Mouse (Mus musculus) stomach, postnatal 0 days (tissue): ENCODE measurements around the gene Heca. TPM values are rescaled to one million over a fixed set of nuclear protein-coding genes. Genes with fewer than 3 reads are reported as not detected.

Source experiments
- ATAC-seq: fragments of 200-750 bp; cut with Nextera tagmentation; 2 replicates; pipeline ENCODE4 v1.8.0; 2017; ENCODE audit not compliant: low FRiP score, low TSS enrichment
- DNase-seq: peaks from one replicate; pipeline ENCODE4 v3.0.0-alpha.2; 2016; ENCODE audit warnings: low spot score
- H3K27ac ChIP-seq: fragments of 300-500 bp; sonication (generic); replicated peaks from 2 replicates; pipeline ENCODE4 v1.5.1; 2014; ENCODE audit warnings: mild to moderate bottlenecking, control low read depth
- H3K27me3 ChIP-seq: fragments of 300-500 bp; sonication (generic); 2 replicates; pipeline ENCODE4 v1.6.1; 2014; ENCODE audit warnings: low read length; ENCODE audit not compliant: control insufficient read depth, insufficient read depth
- H3K36me3 ChIP-seq: fragments of 300-500 bp; sonication (generic); 2 replicates; pipeline ENCODE4 v1.6.1; 2014; ENCODE audit warnings: low read length, mixed read lengths; ENCODE audit not compliant: control insufficient read depth, insufficient read depth
- H3K4me1 ChIP-seq: fragments of 300-500 bp; sonication (generic); replicated peaks from 2 replicates; pipeline ENCODE4 v1.6.1; 2014; ENCODE audit warnings: antibody characterized with exemption; ENCODE audit not compliant: control insufficient read depth, insufficient read depth
- H3K4me2 ChIP-seq: fragments of 300-500 bp; sonication (generic); replicated peaks from 2 replicates; pipeline ENCODE4 v1.6.1; 2014; ENCODE audit warnings: low read depth, mild to moderate bottlenecking, control low read depth, moderate library complexity
- H3K4me3 ChIP-seq: fragments of 300-500 bp; sonication (generic); 2 replicates; pipeline ENCODE4 v1.5.1; 2014; ENCODE audit warnings: low read depth, low read length, control low read depth
- H3K9ac ChIP-seq: fragments of 300-500 bp; sonication (generic); 2 replicates; pipeline ENCODE4 v1.6.1; 2014; ENCODE audit warnings: mild to moderate bottlenecking, low read length, control low read depth, mixed read lengths
- H3K9me3 ChIP-seq: fragments of 300-500 bp; sonication (generic); 2 replicates; pipeline ENCODE4 v1.6.1; 2016; ENCODE audit warnings: low read length; ENCODE audit not compliant: control insufficient read depth
- CTCF ChIP-seq: IDR thresholded peaks from 2 replicates; pipeline ENCODE4 v1.5.1; 2016; ENCODE audit warnings: antibody characterized with exemption, low read depth, mild to moderate bottlenecking, moderate library complexity
- EP300 ChIP-seq: optimal IDR thresholded peaks from 2 replicates; pipeline ENCODE3; 2016; ENCODE audit warnings: antibody characterized with exemption
- WGBS: fragments of 180-500 bp; shearing (Covaris S2); extraction: QIAGEN DNeasy Blood & Tissue Kit; methylation state at CpG from one replicate; pipeline ENCODE4 v1.1.7; 2014; 5-methylcytosine and 5-hydroxymethylcytosine counted together
- polyA plus RNA-seq: library from polyadenylated mRNA; unstranded; fragments of >200 nt; fragmentation: Nextera tagmentation; extraction: Ambion mirVana; gene quantifications from 2 replicates; pipeline ENCODE4 v1.2.1, GENCODE M21; 2015

Heca gene
- polyA plus RNA-seq, 1 experiment from 2014 or later = 7.2 TPM

DNA sequence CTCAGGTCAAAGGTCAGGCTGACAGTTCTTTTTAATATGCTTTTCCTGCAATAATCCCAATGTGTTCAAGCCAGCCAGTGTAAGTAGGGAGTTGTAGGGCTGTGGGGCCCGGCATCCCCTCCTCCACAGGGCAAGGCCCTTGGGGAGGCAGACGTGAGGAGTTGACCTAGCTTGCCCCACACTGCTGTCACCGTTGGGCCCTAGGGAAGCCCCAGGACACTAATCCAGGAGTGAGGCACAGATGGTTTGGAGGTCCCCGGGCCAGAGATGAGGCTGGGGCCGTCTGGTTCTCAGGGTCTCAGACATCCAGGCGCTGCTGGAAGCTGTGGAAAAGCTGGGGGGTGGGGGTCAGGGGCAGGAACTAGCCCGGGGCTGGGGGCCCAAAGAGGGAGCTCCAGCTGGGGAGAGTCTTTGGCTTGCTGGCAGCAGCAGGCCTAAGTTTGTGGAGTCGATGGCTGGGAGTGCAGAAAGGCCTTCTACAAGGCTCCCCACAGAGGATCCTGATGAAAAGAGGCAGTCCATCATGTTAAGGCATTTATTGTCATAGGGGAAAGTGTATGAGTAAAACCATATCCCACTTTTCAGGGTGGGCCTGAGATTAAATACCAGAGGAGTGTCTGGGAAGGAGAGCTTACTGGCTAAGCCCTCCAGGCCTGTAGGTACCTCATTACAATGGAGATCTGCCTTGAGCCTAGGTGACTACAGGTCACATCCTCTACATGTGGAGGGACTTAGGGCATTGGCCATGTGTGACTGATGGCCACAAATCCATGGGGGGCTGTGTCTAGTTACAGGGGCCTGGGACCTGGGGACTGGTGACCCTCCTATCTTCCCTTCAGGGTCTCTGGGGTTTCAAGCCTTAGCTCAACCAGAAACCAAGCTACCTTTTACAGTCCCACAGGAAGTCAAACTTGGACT lies 69.6 kb downstream of the Heca start:
- Histone ChIP-seq H3K27me3 (no peaks in the 10 kb centered on the region), H3K4me3 (no peak overlapping the region), H3K9ac (no peak overlapping the region), H3K36me3 (no peaks in the 10 kb centered on the region), H3K4me1 (no peaks in the 10 kb centered on the region), H3K27ac (no peak overlapping the region), H3K9me3 (no peaks in the 10 kb centered on the region), H3K4me2 (no peak overlapping the region)
- 67% methylated on average over 8 of the region's 8 CpGs for WGBS
- ATAC-seq (no peak), DNase-seq (no peak)
- TF ChIP-seq EP300 = no peak
- no peak for TF ChIP-seq CTCF

DNA sequence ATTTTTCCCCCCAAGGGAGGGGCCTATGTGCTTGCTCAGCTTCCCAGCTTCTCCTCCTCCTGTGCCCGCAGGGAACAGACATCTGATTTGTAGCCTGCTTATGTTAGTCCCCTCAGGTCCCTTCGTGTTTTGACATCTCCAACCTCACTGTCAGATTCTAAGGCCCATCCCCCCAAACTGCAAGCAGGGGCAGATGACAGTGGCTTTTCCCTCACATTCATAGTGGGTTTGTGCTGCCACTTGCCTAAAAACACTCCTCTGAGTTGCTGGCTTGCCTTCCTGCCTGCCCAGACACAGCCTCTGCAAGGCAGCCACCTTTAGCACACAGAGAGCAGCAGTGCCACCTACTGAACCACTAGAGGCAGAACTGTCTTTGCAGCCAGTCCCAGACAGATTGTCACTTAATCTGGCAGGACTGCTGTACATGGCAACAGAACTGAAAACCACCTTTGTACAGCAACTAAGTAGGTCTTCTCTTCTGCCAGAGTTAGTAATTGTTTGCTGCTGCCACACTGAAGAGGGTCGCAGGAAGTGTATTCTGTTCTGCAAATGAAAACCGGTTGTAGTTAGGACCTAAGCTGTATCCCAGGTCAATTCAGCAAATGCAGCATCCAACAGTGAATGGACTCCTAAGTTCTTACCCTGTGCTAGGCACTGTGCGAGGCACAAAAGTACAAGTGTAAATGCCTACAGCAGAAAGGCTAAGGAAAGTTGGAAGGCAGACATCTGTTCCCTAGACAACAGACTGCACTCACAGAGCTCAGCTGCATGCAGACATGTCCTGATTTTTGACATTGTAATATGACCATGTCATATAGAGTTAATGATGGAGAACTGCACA lies 77.8 kb downstream of the Heca start:
- Histone ChIP-seq H3K4me1 (no peaks in the 10 kb centered on the region), H3K4me2 (no peak overlapping the region), H3K4me3 (no peak overlapping the region), H3K27me3 (no peaks in the 10 kb centered on the region), H3K9ac (no peak overlapping the region), H3K27ac (no peak overlapping the region), H3K9me3 (no peaks in the 10 kb centered on the region), H3K36me3 (no peaks in the 10 kb centered on the region)
- TF ChIP-seq EP300 (no peak), CTCF (peak; percentile 97)
- WGBS = 22% methylated on average over 5 of the region's 5 CpGs
- ATAC-seq (peak; percentile 82; the same call in 1 of the 2 replicates), DNase-seq (peak; percentile 65)

DNA sequence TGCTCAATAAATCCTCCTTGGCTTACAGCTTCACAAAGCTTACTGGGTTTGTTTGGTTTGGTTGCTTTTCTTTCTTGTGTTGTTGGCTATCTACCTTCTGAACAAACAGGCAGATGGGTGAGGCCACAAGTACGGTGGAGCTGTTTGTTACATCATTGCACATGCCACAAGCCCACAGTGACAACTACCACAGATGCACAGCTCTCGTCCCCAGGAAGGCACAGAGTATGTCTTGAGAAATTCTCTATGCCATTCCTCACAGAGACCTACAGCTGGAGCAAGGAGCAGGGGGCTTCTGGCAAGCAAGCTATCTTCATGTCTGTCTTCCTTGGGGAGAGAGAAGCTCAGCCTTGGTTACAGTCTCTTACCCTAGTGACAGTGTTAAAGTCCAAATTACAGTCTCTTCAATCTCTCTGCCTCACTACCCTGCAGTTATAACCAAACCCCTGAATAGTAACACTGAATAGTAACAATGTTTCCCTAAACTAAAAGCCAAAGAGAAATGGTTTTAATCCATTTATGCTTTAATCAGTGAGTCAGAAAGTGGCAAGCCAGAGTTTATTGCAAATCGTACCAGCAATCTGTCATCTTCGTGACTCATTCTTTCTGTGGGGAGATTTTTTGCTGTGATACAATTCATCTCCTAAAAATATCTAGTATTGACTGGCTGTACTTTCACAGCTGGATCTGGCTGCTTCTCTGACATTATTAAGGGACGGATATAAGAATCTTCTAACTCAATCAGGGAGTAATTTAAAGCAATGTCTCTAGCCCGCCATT lies 87.0 kb downstream of the Heca start:
- H3K9ac ChIP-seq = no peak overlapping the region
- H3K4me3 ChIP-seq = no peak overlapping the region
- TF ChIP-seq EP300 (no peak), CTCF (no peak)
- H3K4me2 ChIP-seq = no peak overlapping the region
- WGBS = 41% methylated on average over 6 of the region's 6 CpGs
- H3K4me1 ChIP-seq = no peaks in the 10 kb centered on the region
- no peak for DNase-seq
- no peaks in the 10 kb centered on the region for H3K9me3 ChIP-seq
- no peaks in the 10 kb centered on the region for H3K27me3 ChIP-seq
- H3K27ac ChIP-seq = no peak overlapping the region
- H3K36me3 ChIP-seq = no peaks in the 10 kb centered on the region
- no peak for ATAC-seq

DNA sequence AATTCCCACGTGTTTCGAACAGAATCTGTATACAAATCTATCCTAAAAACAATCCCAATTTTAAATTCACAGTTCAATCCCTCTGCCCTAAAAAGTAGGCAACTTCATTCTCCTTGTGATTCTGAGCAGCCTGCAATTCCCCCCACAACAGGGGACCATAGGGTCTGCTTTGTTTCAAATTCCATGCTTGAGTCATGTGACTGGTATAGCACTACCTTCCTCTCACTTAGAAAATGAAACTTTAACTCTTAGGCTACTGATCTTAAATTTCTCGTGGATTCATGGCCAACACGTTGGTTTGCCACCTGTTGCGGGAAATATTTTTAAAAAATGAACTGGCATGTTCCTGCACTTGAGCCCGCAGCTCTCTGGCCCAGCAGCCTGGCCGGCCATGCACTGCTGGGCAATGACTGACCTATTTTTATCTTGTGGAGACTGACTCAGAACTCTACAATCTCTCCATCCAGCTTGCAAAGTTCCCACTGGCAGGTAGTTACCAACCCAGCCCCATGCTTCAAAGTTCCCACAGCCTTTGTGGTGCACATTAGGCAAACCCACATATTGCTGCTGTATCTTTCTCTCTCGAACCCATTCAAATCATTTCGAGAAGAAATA lies 90.1 kb downstream of the Heca start:
- H3K9me3 ChIP-seq = no peaks in the 10 kb centered on the region
- no peak overlapping the region for H3K9ac ChIP-seq
- H3K27me3 ChIP-seq = no peaks in the 10 kb centered on the region
- no peak overlapping the region for H3K4me2 ChIP-seq
- H3K36me3 ChIP-seq = no peaks in the 10 kb centered on the region
- no peak for DNase-seq
- ATAC-seq = no peak
- 85% methylated on average over 9 of the region's 9 CpGs for WGBS
- no peak overlapping the region for H3K27ac ChIP-seq
- TF ChIP-seq EP300 (no peak), CTCF (no peak)
- no peaks in the 10 kb centered on the region for H3K4me1 ChIP-seq
- H3K4me3 ChIP-seq = no peak overlapping the region

DNA sequence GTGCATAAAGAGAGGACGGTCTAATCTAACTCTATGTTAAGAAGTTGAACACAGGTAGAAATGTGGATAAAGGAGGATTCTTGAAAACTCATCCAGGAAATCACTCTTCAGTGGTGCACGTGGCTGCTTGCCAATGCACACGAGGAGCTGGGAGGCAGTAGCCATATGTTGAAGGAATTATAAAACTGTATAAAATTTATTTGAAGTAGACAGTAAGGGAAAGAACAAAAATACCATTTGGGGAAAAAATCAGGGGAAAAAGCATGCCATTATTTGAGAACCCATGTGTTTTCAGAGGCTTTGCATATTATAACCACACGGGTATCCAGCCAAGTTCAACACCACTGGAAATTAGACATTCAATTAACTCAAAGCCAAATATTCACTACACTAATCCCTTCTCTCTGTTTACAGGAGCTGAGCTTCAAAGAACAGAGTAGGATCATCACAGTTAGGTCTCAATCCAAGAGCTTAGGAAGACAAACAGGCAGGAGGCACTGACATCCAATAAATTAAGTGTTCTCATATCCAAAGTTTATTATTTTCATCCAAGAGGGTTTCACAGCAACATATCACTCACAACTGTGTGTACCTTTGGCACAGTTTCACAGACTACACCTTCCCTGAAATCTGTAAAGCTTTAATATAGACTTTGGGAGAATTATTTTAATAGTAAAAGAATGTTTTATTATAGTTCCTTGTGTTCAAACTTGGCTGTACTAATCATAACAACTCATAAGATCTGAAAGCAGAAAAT lies 102.9 kb downstream of the Heca start:
- Histone ChIP-seq H3K4me3 (no peak overlapping the region), H3K4me1 (no peaks in the 10 kb centered on the region), H3K4me2 (no peak overlapping the region), H3K9me3 (no peaks in the 10 kb centered on the region), H3K36me3 (no peaks in the 10 kb centered on the region), H3K27ac (no peak overlapping the region), H3K27me3 (no peaks in the 10 kb centered on the region), H3K9ac (no peak overlapping the region)
- TF ChIP-seq CTCF = no peak
- 29% methylated on average over 4 of the region's 4 CpGs for WGBS
- no peak for DNase-seq
- peak; percentile 51; the same call in 1 of the 2 replicates for ATAC-seq
